Mouse (Mus musculus): ENCODE results near the gene Ifnb1.

DNA sequence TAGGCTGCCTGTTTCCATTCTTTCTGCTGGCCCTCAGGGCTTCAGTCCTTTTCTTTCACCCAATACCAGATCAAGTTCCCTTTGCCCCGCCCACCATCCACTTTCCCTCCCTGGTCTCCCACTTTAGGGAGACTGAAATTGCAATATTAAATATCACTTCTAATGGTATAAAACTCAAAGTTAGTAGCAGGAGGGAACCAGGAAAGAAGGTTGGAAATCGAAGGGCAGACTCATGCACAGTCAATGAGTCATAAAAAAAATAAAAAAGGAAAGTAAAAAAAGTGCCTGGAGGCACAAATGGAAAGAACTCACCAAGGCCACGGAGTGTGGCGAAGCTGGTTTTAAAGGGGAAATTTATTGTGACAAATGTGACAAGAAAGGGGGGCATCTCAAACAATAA, 7.7 kb upstream of the Ifnb1 start:
- TF ChIP-seq POLR2A (IDR thresholded peaks at IDR 0.05; ENCODE audit: control insufficient read depth, extremely low read depth, insufficient read depth, low read length, poor library complexity): no peak
- no peak for TF ChIP-seq CTCF (IDR thresholded peaks at IDR 0.05; ENCODE audit: borderline replicate concordance, control insufficient read depth, extremely low read depth, insufficient read depth, low read length, poor library complexity)

Measured in thymus, adult 2 months (tissue).